In genomic region chr10:22608799-22609357, GRCm38 (mm10) we compare ENCODE assay signal across 9 mouse cellular contexts. TPM values are rescaled to one million over a fixed set of nuclear protein-coding genes. Genes with fewer than 3 reads are reported as not detected.
DNase-seq lines count a peak whose midpoint lies in the region; ATAC-seq lines count a peak whose summit lies in the region.
"Had no signal": no experiment of that assay in that cellular context is flagged by ENCODE, and none has a peak within 500 bp of the region (broad histone marks: within the 10 kb centered on the region; RNA-seq: fewer than 3 reads in every experiment).

No protein-coding gene starts in this region.

- no peaks in the 10 kb centered on the region for H3K9me3 ChIP-seq in kidney, embryonic 15.5 days (replicated peaks)
- no peaks in the 10 kb centered on the region for H3K9me3 ChIP-seq in hindbrain, embryonic 10.5 days
- no peaks in the 10 kb centered on the region for H3K9me3 ChIP-seq in limb, embryonic 11.5 days (ENCODE audit: control insufficient read depth, low read length)

- H3K27ac ChIP-seq in kidney, embryonic 15.5 days = no peak overlapping the region
- peak overlapping the region; percentile 87 for H3K27ac ChIP-seq in hindbrain, embryonic 10.5 days
- no peak overlapping the region for H3K27ac ChIP-seq in limb, embryonic 11.5 days (replicated peaks; ENCODE audit: low read depth, low read length)

- no peaks in the 10 kb centered on the region for H3K36me3 ChIP-seq in kidney, embryonic 15.5 days
- no peaks in the 10 kb centered on the region for H3K36me3 ChIP-seq in hindbrain, embryonic 10.5 days
- H3K36me3 ChIP-seq in limb, embryonic 11.5 days (ENCODE audit: control insufficient read depth, insufficient read depth, low read length) = no peaks in the 10 kb centered on the region

- ATAC-seq in kidney, embryonic 15.5 days (replicated peaks; ENCODE audit: low FRiP score) = no peak
- peak; percentile 39; the same call in 1 of the 2 replicates for ATAC-seq in limb, embryonic 11.5 days (ENCODE audit: insufficient number of reproducible peaks, low FRiP score, low TSS enrichment, low read depth)
- ATAC-seq: Patski had no signal

- 10% methylated on average over 11 of the region's 11 CpGs for WGBS in kidney, embryonic 15.5 days
- WGBS in hindbrain, embryonic 10.5 days = 2% methylated on average over 11 of the region's 11 CpGs
- WGBS in limb, embryonic 11.5 days = 9% methylated on average over 11 of the region's 11 CpGs

- no peak overlapping the region for H3K9ac ChIP-seq in kidney, embryonic 15.5 days
- no peak overlapping the region for H3K9ac ChIP-seq in limb, embryonic 11.5 days (ENCODE audit: low read length)

- no peak for DNase-seq in kidney, adult 11 months
- DNase-seq in embryo, embryonic 10 days (ENCODE audit: low spot score) = peak; percentile 76
- DNase-seq in hindbrain, embryonic 10.5 days (ENCODE audit: low spot score) = peak; percentile 78
- DNase-seq in limb, embryonic 11.5 days (ENCODE audit: low spot score) = peak; percentile 54
- DNase-seq in ovary, postnatal 10 days (ENCODE audit: low spot score) = peak; percentile 7
- no peak for DNase-seq in B cell, adult 2 months
- no peak for DNase-seq in adrenal gland, adult 18-20 months (ENCODE audit: low spot score in 2 of 2)

- H3K27me3 ChIP-seq in kidney, embryonic 15.5 days = no peaks in the 10 kb centered on the region
- H3K27me3 ChIP-seq in hindbrain, embryonic 10.5 days (ENCODE audit: insufficient read depth, poor library complexity, severe bottlenecking) = no peaks in the 10 kb centered on the region
- no peaks in the 10 kb centered on the region for H3K27me3 ChIP-seq in limb, embryonic 11.5 days (ENCODE audit: control insufficient read depth, insufficient read depth, low read length)
- H3K27me3 ChIP-seq: Patski had no signal

- peak overlapping the region; percentile 44 for H3K4me2 ChIP-seq in kidney, embryonic 15.5 days
- peak overlapping the region; percentile 12; the same call in 1 of the 2 replicates for H3K4me2 ChIP-seq in limb, embryonic 11.5 days (ENCODE audit: low read depth, severe bottlenecking)

- H3K4me3 ChIP-seq in kidney, embryonic 15.5 days (replicated peaks) = 0 out of 2 replicates have a peak overlapping the region, but pooled peaks have one; percentile 2
- peak overlapping the region; percentile 41 for H3K4me3 ChIP-seq in hindbrain, embryonic 10.5 days
- H3K4me3 ChIP-seq in limb, embryonic 11.5 days (ENCODE audit: low read depth, low read length) = no peak overlapping the region

- peaks cover 6% of the 10 kb centered on the region for H3K4me1 ChIP-seq in kidney, embryonic 15.5 days
- peaks cover 32% of the 10 kb centered on the region for H3K4me1 ChIP-seq in hindbrain, embryonic 10.5 days (replicated peaks)
- peaks cover 3% of the 10 kb centered on the region; the same call in 1 of the 2 replicates for H3K4me1 ChIP-seq in limb, embryonic 11.5 days (ENCODE audit: control insufficient read depth, insufficient read depth, low read length)

RNA-seq across cellular contexts. Expression of gene Slc2a12, which starts 35.9 kb away (rescaled TPM):
- 1.9 and 2.9 TPM in 2 replicates for polyA plus RNA-seq in kidney, embryonic 15.5 days (2015; fragmentation: Nextera tagmentation; extraction: Ambion mirVana)
- 1.9 and 2.0 TPM in 2 replicates for polyA plus RNA-seq in hindbrain, embryonic 10.5 days (2016; fragmentation: Nextera tagmentation; extraction: Ambion mirVana)
- polyA plus RNA-seq in limb, embryonic 11.5 days (2014; fragmentation: Nextera tagmentation; extraction: Ambion mirVana) = 0.96 and 1.4 TPM in 2 replicates
- 1 to 10 TPM; 1.3 to 1.7 TPM for total RNA-seq in adrenal gland, adult 18-20 months (2021)
- polyA plus RNA-seq: Patski had no signal

Comparison
In these comparisons a context has a peak if more than half of its experiments do, and no peak if none do; other contexts are left out.
1. DNase-seq: peak in embryo, embryonic 10 days (single experiment), hindbrain, embryonic 10.5 days (single experiment), limb, embryonic 11.5 days (single experiment) and ovary, postnatal 10 days (single experiment); none in kidney, adult 11 months (single experiment), B cell, adult 2 months (0 of 2) and adrenal gland, adult 18-20 months (0 of 2).